Mouse (Mus musculus): ENCODE measurements around the gene Ctnnd1. TPM values are rescaled to one million over a fixed set of nuclear protein-coding genes. Genes with fewer than 3 reads are reported as not detected.
"Not testable (repeated sequence)": the region's sequence is repeated elsewhere in the genome, so short reads cannot be mapped to it uniquely, and the experiment has no call there.

The Ctnnd1 gene
- polyA plus RNA-seq, 1 experiment from 2014 or later = 57.2 TPM

- not testable (repeated sequence) for H3K4me3 ChIP-seq (ENCODE audit: low read length); H3K4me1 ChIP-seq (ENCODE audit: control insufficient read depth, insufficient read depth, low read length); H3K27ac ChIP-seq (ENCODE audit: low read length); H3K4me2 ChIP-seq (ENCODE audit: low read depth, low read length); H3K27me3 ChIP-seq (replicated peaks; ENCODE audit: control insufficient read depth, insufficient read depth, low read length); H3K36me3 ChIP-seq (ENCODE audit: control insufficient read depth, insufficient read depth, low read length); H3K9ac ChIP-seq (ENCODE audit: low read depth, low read length); H3K9me3 ChIP-seq (ENCODE audit: control insufficient read depth, low read length); ATAC-seq
- WGBS = 61% methylated on average over 4 of the region's 5 CpGs
These were observed 21.0 kb upstream of the Ctnnd1 start for GRCm38 (mm10) chr2:84671535-84671934.

- H3K27me3 ChIP-seq (replicated peaks; ENCODE audit: control insufficient read depth, insufficient read depth, low read length) = no peaks in the 10 kb centered on the region
- H3K4me2 ChIP-seq (ENCODE audit: low read depth, low read length) = peak within 1 kb of the TSS; percentile 71
- peak within 1 kb of the TSS; percentile 97 for H3K4me3 ChIP-seq (ENCODE audit: low read length)
- peaks cover 8% of the 10 kb centered on the region for H3K4me1 ChIP-seq (ENCODE audit: control insufficient read depth, insufficient read depth, low read length)
- peak within 1 kb of the TSS; percentile 92 for H3K27ac ChIP-seq (ENCODE audit: low read length)
- under 1% methylated on average over 20 of the region's 20 CpGs for WGBS
- H3K9ac ChIP-seq (ENCODE audit: low read depth, low read length) = peak within 1 kb of the TSS; percentile 98
- ATAC-seq = peak; percentile 95
- H3K9me3 ChIP-seq (ENCODE audit: control insufficient read depth, low read length) = no peaks in the 10 kb centered on the region
- no peaks in the 10 kb centered on the region for H3K36me3 ChIP-seq (ENCODE audit: control insufficient read depth, insufficient read depth, low read length)
These were observed 20.0 kb upstream of the Ctnnd1 start, which contains the start of gene Selenoh for GRCm38 (mm10) chr2:84670569-84670933. Selenoh (minus strand) TSS chr2:84670770.

GRCm38 (mm10) chr2:84669828-84670568 lies 19.4 kb upstream of the Ctnnd1 start:
- Histone ChIP-seq H3K27me3 (replicated peaks; ENCODE audit: control insufficient read depth, insufficient read depth, low read length) (no peaks in the 10 kb centered on the region), H3K4me3 (ENCODE audit: low read length) (peak overlapping the region; percentile 97), H3K36me3 (ENCODE audit: control insufficient read depth, insufficient read depth, low read length) (no peaks in the 10 kb centered on the region), H3K9ac (ENCODE audit: low read depth, low read length) (peak overlapping the region; percentile 98), H3K9me3 (ENCODE audit: control insufficient read depth, low read length) (no peaks in the 10 kb centered on the region), H3K4me1 (ENCODE audit: control insufficient read depth, insufficient read depth, low read length) (peaks cover 8% of the 10 kb centered on the region), H3K27ac (ENCODE audit: low read length) (peak overlapping the region; percentile 92), H3K4me2 (ENCODE audit: low read depth, low read length) (peak overlapping the region; percentile 71)
- ATAC-seq = peak; percentile 83
- 2% methylated on average over 39 of the region's 39 CpGs for WGBS

GRCm38 (mm10) chr2:84666081-84666480 lies 15.5 kb upstream of the Ctnnd1 start:
- Histone ChIP-seq H3K4me2 (ENCODE audit: low read depth, low read length) (no peak overlapping the region), H3K36me3 (ENCODE audit: control insufficient read depth, insufficient read depth, low read length) (no peaks in the 10 kb centered on the region), H3K4me3 (ENCODE audit: low read length) (no peak overlapping the region), H3K27ac (ENCODE audit: low read length) (no peak overlapping the region), H3K27me3 (replicated peaks; ENCODE audit: control insufficient read depth, insufficient read depth, low read length) (no peaks in the 10 kb centered on the region), H3K9ac (ENCODE audit: low read depth, low read length) (no peak overlapping the region), H3K9me3 (ENCODE audit: control insufficient read depth, low read length) (no peaks in the 10 kb centered on the region), H3K4me1 (ENCODE audit: control insufficient read depth, insufficient read depth, low read length) (peaks cover 8% of the 10 kb centered on the region)
- 50% methylated on average over 12 of the region's 12 CpGs for WGBS
- ATAC-seq = no peak

- H3K4me2 ChIP-seq (ENCODE audit: low read depth, low read length) = no peak overlapping the region
- no peaks in the 10 kb centered on the region for H3K36me3 ChIP-seq (ENCODE audit: control insufficient read depth, insufficient read depth, low read length)
- H3K4me1 ChIP-seq (ENCODE audit: control insufficient read depth, insufficient read depth, low read length) = no peaks in the 10 kb centered on the region
- 33% methylated on average over 2 of the region's 2 CpGs for WGBS
- H3K27ac ChIP-seq (ENCODE audit: low read length) = no peak overlapping the region
- no peaks in the 10 kb centered on the region for H3K9me3 ChIP-seq (ENCODE audit: control insufficient read depth, low read length)
- no peak for ATAC-seq
- no peaks in the 10 kb centered on the region for H3K27me3 ChIP-seq (replicated peaks; ENCODE audit: control insufficient read depth, insufficient read depth, low read length)
- H3K9ac ChIP-seq (ENCODE audit: low read depth, low read length) = no peak overlapping the region
- H3K4me3 ChIP-seq (ENCODE audit: low read length) = no peak overlapping the region
These were observed 12.3 kb upstream of the Ctnnd1 start for GRCm38 (mm10) chr2:84662866-84663265.

GRCm38 (mm10) chr2:84660253-84660652 lies 9.7 kb upstream of the Ctnnd1 start:
- WGBS = 52% methylated on average over 3 of the region's 3 CpGs
- Histone ChIP-seq H3K36me3 (ENCODE audit: control insufficient read depth, insufficient read depth, low read length) (no peaks in the 10 kb centered on the region), H3K27me3 (replicated peaks; ENCODE audit: control insufficient read depth, insufficient read depth, low read length) (no peaks in the 10 kb centered on the region), H3K9me3 (ENCODE audit: control insufficient read depth, low read length) (no peaks in the 10 kb centered on the region), H3K4me3 (ENCODE audit: low read length) (no peak overlapping the region), H3K9ac (ENCODE audit: low read depth, low read length) (no peak overlapping the region), H3K4me1 (ENCODE audit: control insufficient read depth, insufficient read depth, low read length) (no peaks in the 10 kb centered on the region), H3K27ac (ENCODE audit: low read length) (no peak overlapping the region), H3K4me2 (ENCODE audit: low read depth, low read length) (no peak overlapping the region)
- peak; percentile 68 for ATAC-seq

GRCm38 (mm10) chr2:84658806-84659205 lies 8.2 kb upstream of the Ctnnd1 start, which contains the start of gene Btbd18:
Btbd18 (plus strand) TSS chr2:84659079.
- Histone ChIP-seq H3K9ac (ENCODE audit: low read depth, low read length) (no peak within 1 kb of the TSS), H3K4me3 (ENCODE audit: low read length) (no peak within 1 kb of the TSS), H3K36me3 (ENCODE audit: control insufficient read depth, insufficient read depth, low read length) (no peaks in the 10 kb centered on the region), H3K27ac (ENCODE audit: low read length) (no peak within 1 kb of the TSS), H3K4me2 (ENCODE audit: low read depth, low read length) (no peak within 1 kb of the TSS), H3K27me3 (replicated peaks; ENCODE audit: control insufficient read depth, insufficient read depth, low read length) (no peaks in the 10 kb centered on the region), H3K9me3 (ENCODE audit: control insufficient read depth, low read length) (no peaks in the 10 kb centered on the region), H3K4me1 (ENCODE audit: control insufficient read depth, insufficient read depth, low read length) (no peaks in the 10 kb centered on the region)
- no peak for ATAC-seq
- WGBS = 94% methylated on average over 32 of the region's 32 CpGs

GRCm38 (mm10) chr2:84655864-84656263 lies 5.3 kb upstream of the Ctnnd1 start:
- Histone ChIP-seq H3K4me2 (ENCODE audit: low read depth, low read length) (no peak overlapping the region), H3K4me3 (ENCODE audit: low read length) (no peak overlapping the region)
- 69% methylated on average over 1 of the region's 1 CpGs for WGBS

GRCm38 (mm10) chr2:84653354-84653753 lies 2.8 kb upstream of the Ctnnd1 start:
- no peaks in the 10 kb centered on the region for H3K4me1 ChIP-seq (ENCODE audit: control insufficient read depth, insufficient read depth, low read length)
- no peaks in the 10 kb centered on the region for H3K9me3 ChIP-seq (ENCODE audit: control insufficient read depth, low read length)
- ATAC-seq = no peak
- H3K4me2 ChIP-seq (ENCODE audit: low read depth, low read length) = no peak overlapping the region
- H3K9ac ChIP-seq (ENCODE audit: low read depth, low read length) = no peak overlapping the region
- H3K27me3 ChIP-seq (replicated peaks; ENCODE audit: control insufficient read depth, insufficient read depth, low read length) = no peaks in the 10 kb centered on the region
- no peak overlapping the region for H3K27ac ChIP-seq (ENCODE audit: low read length)
- H3K4me3 ChIP-seq (ENCODE audit: low read length) = no peak overlapping the region
- H3K36me3 ChIP-seq (ENCODE audit: control insufficient read depth, insufficient read depth, low read length) = no peaks in the 10 kb centered on the region

More at GRCm38 (mm10) chr2:84655864-84656263, 5.3 kb upstream of the Ctnnd1 start:
- no peaks in the 10 kb centered on the region for H3K4me1 ChIP-seq (ENCODE audit: control insufficient read depth, insufficient read depth, low read length)
- no peaks in the 10 kb centered on the region for H3K9me3 ChIP-seq (ENCODE audit: control insufficient read depth, low read length)
- H3K9ac ChIP-seq (ENCODE audit: low read depth, low read length) = no peak overlapping the region
- no peak for ATAC-seq
- no peaks in the 10 kb centered on the region for H3K36me3 ChIP-seq (ENCODE audit: control insufficient read depth, insufficient read depth, low read length)
- H3K27ac ChIP-seq (ENCODE audit: low read length) = no peak overlapping the region
- H3K27me3 ChIP-seq (replicated peaks; ENCODE audit: control insufficient read depth, insufficient read depth, low read length) = no peaks in the 10 kb centered on the region
